Mouse (Mus musculus) lung, adult 2 months (tissue): Measurements from ENCODE around the gene Tmem94. TPM values are rescaled to one million over a fixed set of nuclear protein-coding genes. Genes with fewer than 3 reads are reported as not detected.

Experiments
- DNase-seq: peaks from one replicate; pipeline ENCODE4 v3.0.0; 2022
- H3K4me1 ChIP-seq: fragments of 200-500 bp; 2 replicates; pipeline ENCODE4 v1.6.1; 2011; ENCODE audit warnings: low read length; ENCODE audit not compliant: control insufficient read depth, insufficient read depth
- H3K4me3 ChIP-seq: fragments of 200-500 bp; replicated peaks from 2 replicates; pipeline ENCODE3; 2011; ENCODE audit warnings: low read depth, mild to moderate bottlenecking, control low read depth, low read length; ENCODE audit errors: extremely low read depth
- CTCF ChIP-seq: fragments of 200-500 bp; IDR thresholded peaks from 2 replicates; pipeline ENCODE4 v1.5.1; 2011; ENCODE audit warnings: mild to moderate bottlenecking, low read length, control low read depth; ENCODE audit not compliant: insufficient read depth
- POLR2A ChIP-seq: fragments of 200-500 bp; IDR thresholded peaks from 2 replicates; pipeline ENCODE4 v1.6.1; 2011; ENCODE audit warnings: low read depth, mild to moderate bottlenecking, control low read depth, low read length, borderline replicate concordance; ENCODE audit errors: extremely low read depth
- WGBS: fragments of 180-500 bp; shearing (Covaris S2); methylation state at CpG from one replicate; pipeline ENCODE4 v1.1.7; 2018; 5-methylcytosine and 5-hydroxymethylcytosine counted together
- polyA plus RNA-seq: library from polyadenylated mRNA; depleted of rRNA; stranded (reverse); fragments of >200 nt; gene quantifications from 2 replicates; pipeline ENCODE4 v1.2.3, GENCODE M21; 2012

Gene Tmem94
- polyA plus RNA-seq, 1 experiment, result 107 TPM

DNA sequence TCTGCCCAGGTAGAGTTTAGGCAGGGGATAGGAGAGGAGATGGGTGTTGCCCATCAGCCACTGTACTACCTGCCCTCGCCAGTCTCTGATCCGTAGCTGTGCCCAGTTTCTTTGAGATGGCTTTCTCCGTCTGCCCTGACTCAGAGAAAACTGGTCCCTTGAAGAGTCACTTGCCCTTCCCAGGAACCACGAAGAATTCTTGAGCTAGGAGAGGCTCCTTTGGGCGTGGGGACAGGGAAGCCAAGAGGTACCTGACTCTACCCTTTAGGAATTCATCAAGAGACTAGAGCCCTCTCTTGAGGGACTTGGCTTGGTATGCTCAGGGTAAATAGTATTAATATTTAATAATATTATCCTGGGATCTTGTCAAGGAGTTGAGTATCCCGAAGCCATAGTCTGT, 62.4 kb downstream of the Tmem94 start:
- H3K4me3 ChIP-seq, result no peak overlapping the region
- WGBS, result 66% methylated on average over 6 of the region's 6 CpGs
- peaks cover 4% of the 10 kb centered on the region for H3K4me1 ChIP-seq
- TF ChIP-seq POLR2A (no peak), CTCF (no peak)
- no peak for DNase-seq

DNA sequence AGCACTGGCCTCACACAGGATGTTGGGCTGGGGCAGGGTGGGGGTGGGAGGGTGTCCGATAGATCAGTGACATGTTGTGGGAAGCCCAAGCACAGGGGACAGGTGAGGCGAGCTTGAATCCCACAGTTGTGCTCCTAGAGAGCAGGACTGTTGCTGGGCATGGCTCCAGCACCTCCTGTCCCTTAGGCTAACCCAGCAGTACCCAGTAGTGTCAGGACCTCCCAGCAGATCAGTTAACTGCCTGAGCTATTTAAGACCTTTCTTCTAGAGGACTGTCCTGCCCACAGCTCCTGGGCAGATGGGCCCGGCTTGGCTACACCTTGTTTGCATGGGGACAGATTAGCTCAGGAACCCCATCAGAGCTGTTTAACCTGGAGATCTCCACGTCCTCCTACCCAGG, 63.8 kb downstream of the Tmem94 start:
- no peak for DNase-seq
- 71% methylated on average over 4 of the region's 4 CpGs for WGBS
- TF ChIP-seq CTCF, result no peak
- TF ChIP-seq POLR2A, result no peak
- H3K4me1 ChIP-seq, result peaks cover 7% of the 10 kb centered on the region
- H3K4me3 ChIP-seq, result no peak overlapping the region

GRCm38 (mm10) chr11:115830550-115831325, 65.5 kb downstream of the Tmem94 start:
- H3K4me1 ChIP-seq, result peaks cover 7% of the 10 kb centered on the region
- WGBS, result 47% methylated on average over 25 of the region's 25 CpGs
- no peak for DNase-seq
- no peak overlapping the region for H3K4me3 ChIP-seq
- no peak for TF ChIP-seq POLR2A
- TF ChIP-seq CTCF, result no peak

GRCm38 (mm10) chr11:115831518-115831917, 66.3 kb downstream of the Tmem94 start:
- TF ChIP-seq CTCF, result no peak
- no peak for DNase-seq
- 54% methylated on average over 3 of the region's 3 CpGs for WGBS
- Histone ChIP-seq H3K4me3 (no peak overlapping the region), H3K4me1 (peaks cover 7% of the 10 kb centered on the region)

GRCm38 (mm10) chr11:115832064-115832463, 66.8 kb downstream of the Tmem94 start:
- no peak for DNase-seq
- Histone ChIP-seq H3K4me3 (no peak overlapping the region), H3K4me1 (peaks cover 7% of the 10 kb centered on the region)
- TF ChIP-seq POLR2A (no peak), CTCF (no peak)
- 63% methylated on average over 6 of the region's 6 CpGs for WGBS

DNA sequence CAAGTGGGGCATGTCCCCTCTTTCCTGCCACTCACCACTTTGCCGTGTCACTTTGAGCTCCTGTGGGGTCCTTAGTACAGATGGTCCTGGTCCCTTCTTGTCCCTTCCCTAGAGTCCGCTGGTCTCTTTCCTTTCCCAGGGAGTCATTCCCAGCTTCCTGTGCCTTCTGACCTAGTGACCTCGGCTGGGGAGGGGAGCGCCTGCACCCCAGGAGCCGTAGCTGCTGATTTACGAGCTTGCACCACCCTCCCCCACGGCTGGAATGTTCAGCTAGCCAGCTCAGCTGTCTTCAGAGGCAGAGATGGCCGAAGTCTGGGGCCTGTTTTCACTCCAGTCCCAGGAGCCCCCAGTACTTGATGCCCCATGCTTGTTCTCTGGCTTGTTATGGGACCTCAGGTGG, 67.3 kb downstream of the Tmem94 start:
- TF ChIP-seq POLR2A, result no peak
- no peak for TF ChIP-seq CTCF
- 38% methylated on average over 8 of the region's 8 CpGs for WGBS

GRCm38 (mm10) chr11:115833021-115833513, 67.8 kb downstream of the Tmem94 start:
- WGBS, result 37% methylated on average over 8 of the region's 8 CpGs
- peaks cover 11% of the 10 kb centered on the region for H3K4me1 ChIP-seq
- no peak for TF ChIP-seq CTCF
- TF ChIP-seq POLR2A, result no peak

More for the DNA sequence above, 67.3 kb downstream of the Tmem94 start:
- Histone ChIP-seq H3K4me1 (peaks cover 7% of the 10 kb centered on the region), H3K4me3 (no peak overlapping the region)
- DNase-seq, result no peak

DNA sequence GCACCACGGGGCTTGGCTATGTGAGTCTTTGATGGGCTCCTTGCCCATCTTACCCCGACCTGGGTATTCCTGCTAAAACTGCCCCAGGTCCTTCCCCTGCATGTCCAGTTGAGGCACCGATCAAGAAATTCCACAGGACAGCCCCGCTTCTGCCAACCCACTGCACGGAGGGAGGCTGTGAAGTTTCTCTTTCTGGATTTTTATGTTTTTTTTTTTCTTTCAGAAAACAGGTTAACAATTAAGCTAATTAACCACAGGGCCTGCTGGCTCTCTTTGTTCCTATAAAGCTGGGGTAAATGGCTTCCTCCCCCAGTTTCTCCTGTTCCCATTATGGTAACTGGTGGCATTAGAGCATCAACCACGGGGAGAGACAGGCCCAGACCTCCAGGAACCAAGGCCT, 68.8 kb downstream of the Tmem94 start:
- Histone ChIP-seq H3K4me1 (peaks cover 11% of the 10 kb centered on the region), H3K4me3 (no peak overlapping the region)
- no peak for DNase-seq
- WGBS, result 74% methylated on average over 6 of the region's 6 CpGs
- no peak for TF ChIP-seq CTCF
- no peak for TF ChIP-seq POLR2A

More at GRCm38 (mm10) chr11:115833021-115833513, 67.8 kb downstream of the Tmem94 start:
- H3K4me3 ChIP-seq, result no peak overlapping the region
- no peak for DNase-seq

- no peak for DNase-seq
- 51% methylated on average over 11 of the region's 11 CpGs for WGBS
- Histone ChIP-seq H3K4me1 (peaks cover 11% of the 10 kb centered on the region), H3K4me3 (no peak overlapping the region)
- TF ChIP-seq CTCF (no peak), POLR2A (no peak)
These were observed 71.6 kb downstream of the Tmem94 start for GRCm38 (mm10) chr11:115836656-115837395.
